Mouse (Mus musculus): Measurements from ENCODE around the gene Tnk2. TPM values are rescaled to one million over a fixed set of nuclear protein-coding genes. Genes with fewer than 3 reads are reported as not detected.

The Tnk2 gene
- polyA plus RNA-seq, 1 experiment from 2014 or later = 12.0 TPM

DNA sequence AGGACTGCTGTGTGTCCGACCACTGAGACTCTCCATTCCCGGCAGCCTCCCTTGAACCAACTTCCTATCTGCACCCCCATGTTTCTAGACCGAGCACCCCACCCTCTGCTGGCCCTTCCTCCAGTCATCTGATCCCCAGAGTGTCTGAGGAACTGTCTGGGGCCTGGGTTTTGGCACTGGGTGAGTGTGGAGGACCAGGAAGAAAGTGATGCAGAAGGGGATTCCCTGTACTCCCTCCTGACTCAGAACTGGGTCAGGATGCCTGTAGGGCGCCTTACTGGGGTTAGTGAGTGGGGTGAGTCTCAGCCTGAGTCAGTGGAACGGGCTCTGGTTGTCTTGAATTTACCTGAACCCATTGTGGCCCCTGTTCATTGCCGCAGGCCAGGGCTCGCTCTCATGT, 28.6 kb downstream of the Tnk2 start:
- H3K36me3 ChIP-seq = peaks cover 31% of the 10 kb centered on the region
- no peaks in the 10 kb centered on the region for H3K27me3 ChIP-seq (replicated peaks)
- no peak overlapping the region for H3K9ac ChIP-seq
- ATAC-seq (ENCODE audit: insufficient read depth, low FRiP score, low read depth) = no peak
- H3K9me3 ChIP-seq = no peaks in the 10 kb centered on the region
- H3K4me3 ChIP-seq (replicated peaks) = no peak overlapping the region
- no peak overlapping the region for H3K27ac ChIP-seq
- H3K4me1 ChIP-seq = peaks cover 37% of the 10 kb centered on the region
- WGBS = 77% methylated on average over 7 of the region's 7 CpGs
- H3K4me2 ChIP-seq = no peak overlapping the region

DNA sequence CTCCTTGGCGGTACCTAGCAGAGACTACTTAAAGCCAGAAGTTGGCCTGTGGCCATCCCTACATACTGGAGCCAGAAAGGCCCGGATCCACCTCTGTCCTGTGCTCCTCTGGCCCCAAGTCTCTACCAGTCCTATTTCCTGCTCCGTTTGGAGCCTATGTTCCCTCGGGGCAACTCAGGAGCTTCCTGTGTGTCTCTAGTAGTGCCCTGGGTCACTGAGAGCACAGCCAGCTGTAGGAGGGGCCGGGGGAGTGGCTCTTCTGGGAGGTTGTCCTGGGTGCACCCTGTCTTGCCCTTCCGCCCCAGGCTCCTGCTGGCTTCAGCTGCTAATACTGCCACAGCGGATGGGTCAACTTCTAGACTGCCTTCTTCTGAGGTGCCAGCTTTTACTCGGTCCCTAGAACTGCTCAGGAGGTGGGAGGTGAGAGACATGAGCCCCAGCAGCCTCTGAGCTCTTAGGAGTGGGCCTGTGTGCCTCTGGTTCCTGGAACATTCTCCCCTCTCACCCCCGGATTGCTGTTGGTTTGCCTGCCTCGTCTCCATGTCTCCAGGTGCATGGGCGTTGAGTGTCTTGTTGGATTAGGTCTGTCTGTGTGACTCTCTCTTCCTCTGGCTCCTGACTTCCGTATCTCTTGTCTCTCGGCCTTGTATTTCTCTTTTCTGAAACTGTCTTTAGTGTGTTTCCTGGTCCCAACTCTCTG, 29.3 kb downstream of the Tnk2 start:
- peaks cover 35% of the 10 kb centered on the region for H3K4me1 ChIP-seq
- no peak for ATAC-seq (ENCODE audit: insufficient read depth, low FRiP score, low read depth)
- no peaks in the 10 kb centered on the region for H3K9me3 ChIP-seq
- no peak overlapping the region for H3K9ac ChIP-seq
- H3K27ac ChIP-seq = no peak overlapping the region
- peaks cover 33% of the 10 kb centered on the region for H3K36me3 ChIP-seq
- no peak overlapping the region for H3K4me2 ChIP-seq
- no peaks in the 10 kb centered on the region for H3K27me3 ChIP-seq (replicated peaks)
- WGBS = 70% methylated on average over 13 of the region's 13 CpGs
- H3K4me3 ChIP-seq (replicated peaks) = no peak overlapping the region

DNA sequence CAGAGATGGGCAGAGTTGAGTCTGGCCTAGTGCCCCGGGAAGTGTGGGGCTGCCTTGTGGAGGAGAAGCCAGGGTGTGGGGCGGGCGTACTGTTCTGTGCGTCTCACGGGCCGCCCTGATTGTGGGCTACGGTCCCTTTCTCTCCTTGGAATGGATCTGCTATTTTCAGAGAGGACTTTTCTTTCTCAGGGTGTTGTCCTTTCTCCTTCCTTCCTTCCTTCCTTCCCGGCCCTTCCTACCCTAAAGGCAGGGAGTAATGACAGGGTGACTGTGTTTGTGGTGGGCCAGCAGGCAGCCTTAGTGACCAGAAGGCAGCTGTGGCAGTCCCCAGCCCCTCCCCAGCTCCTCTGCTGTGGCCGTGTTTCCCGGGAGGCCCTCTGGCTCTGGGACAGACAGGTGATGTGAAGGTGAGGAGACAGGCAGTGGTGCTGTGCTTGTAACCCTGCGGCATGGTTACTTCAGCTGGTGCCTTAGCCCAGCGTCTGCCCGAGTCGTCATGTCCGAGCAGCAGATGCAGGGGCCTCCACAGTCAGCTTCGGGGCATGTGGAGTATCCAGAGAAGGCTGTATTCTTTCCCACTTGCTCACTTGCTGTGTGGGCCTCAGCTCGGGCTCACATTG, 30.6 kb downstream of the Tnk2 start:
- Histone ChIP-seq H3K9ac (no peak overlapping the region), H3K27ac (peak overlapping the region; percentile 61; the same call in 1 of the 2 replicates), H3K9me3 (no peaks in the 10 kb centered on the region), H3K27me3 (replicated peaks) (no peaks in the 10 kb centered on the region), H3K36me3 (peaks cover 39% of the 10 kb centered on the region), H3K4me3 (replicated peaks) (no peak overlapping the region), H3K4me1 (peaks cover 34% of the 10 kb centered on the region), H3K4me2 (no peak overlapping the region)
- 89% methylated on average over 17 of the region's 17 CpGs for WGBS
- no peak for ATAC-seq (ENCODE audit: insufficient read depth, low FRiP score, low read depth)

- H3K4me1 ChIP-seq = peaks cover 18% of the 10 kb centered on the region; the same call in 1 of the 2 replicates
- H3K27me3 ChIP-seq (replicated peaks) = no peaks in the 10 kb centered on the region
- H3K4me2 ChIP-seq = no peak overlapping the region
- no peak overlapping the region for H3K4me3 ChIP-seq (replicated peaks)
- no peaks in the 10 kb centered on the region for H3K9me3 ChIP-seq
- peak overlapping the region; percentile 75 for H3K27ac ChIP-seq
- 75% methylated on average over 7 of the region's 10 CpGs for WGBS
- H3K36me3 ChIP-seq = peaks cover 43% of the 10 kb centered on the region
- peak; percentile 56 for ATAC-seq (ENCODE audit: insufficient read depth, low FRiP score, low read depth)
- no peak overlapping the region for H3K9ac ChIP-seq
Measured at GRCm38 (mm10) chr16:32677040-32677700, 33.5 kb downstream of the Tnk2 start.

- H3K4me3 ChIP-seq (replicated peaks) = no peak overlapping the region
- no peak overlapping the region for H3K9ac ChIP-seq
- peak overlapping the region; percentile 16; the same call in 1 of the 2 replicates for H3K4me2 ChIP-seq
- H3K27me3 ChIP-seq (replicated peaks) = no peaks in the 10 kb centered on the region
- peaks cover 10% of the 10 kb centered on the region; the same call in 1 of the 2 replicates for H3K4me1 ChIP-seq
- no peak for ATAC-seq (ENCODE audit: insufficient read depth, low FRiP score, low read depth)
- no peaks in the 10 kb centered on the region for H3K9me3 ChIP-seq
- 69% methylated on average over 14 of the region's 14 CpGs for WGBS
- H3K36me3 ChIP-seq = peaks cover 44% of the 10 kb centered on the region
- H3K27ac ChIP-seq = peak overlapping the region; percentile 63; the same call in 1 of the 2 replicates
Measured at GRCm38 (mm10) chr16:32677903-32678302, 34.2 kb downstream of the Tnk2 start.

- peak overlapping the region; percentile 57; the same call in 1 of the 2 replicates for H3K27ac ChIP-seq
- peaks cover 46% of the 10 kb centered on the region for H3K36me3 ChIP-seq
- WGBS = 75% methylated on average over 14 of the region's 14 CpGs
- no peak overlapping the region for H3K9ac ChIP-seq
- no peaks in the 10 kb centered on the region for H3K27me3 ChIP-seq (replicated peaks)
- H3K9me3 ChIP-seq = no peaks in the 10 kb centered on the region
- ATAC-seq (ENCODE audit: insufficient read depth, low FRiP score, low read depth) = no peak
- H3K4me2 ChIP-seq = no peak overlapping the region
- no peak overlapping the region for H3K4me3 ChIP-seq (replicated peaks)
- peaks cover 8% of the 10 kb centered on the region; the same call in 1 of the 2 replicates for H3K4me1 ChIP-seq
Measured at GRCm38 (mm10) chr16:32678812-32679211, 35.1 kb downstream of the Tnk2 start.

DNA sequence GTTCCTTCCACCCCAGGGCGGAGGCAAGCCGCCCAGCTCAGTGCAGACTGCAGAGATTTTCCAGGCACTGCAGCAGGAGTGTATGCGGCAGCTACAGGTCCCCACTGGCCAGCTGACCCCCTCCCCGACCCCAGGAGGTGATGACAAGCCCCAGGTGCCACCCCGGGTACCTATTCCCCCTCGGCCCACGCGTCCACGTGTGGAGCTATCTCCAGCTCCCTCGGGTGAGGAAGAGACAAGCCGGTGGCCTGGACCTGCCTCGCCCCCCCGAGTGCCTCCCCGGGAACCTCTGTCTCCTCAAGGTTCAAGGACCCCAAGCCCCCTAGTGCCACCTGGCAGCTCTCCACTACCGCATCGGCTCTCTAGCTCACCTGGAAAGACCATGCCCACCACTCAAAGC, 36.3 kb downstream of the Tnk2 start:
- Histone ChIP-seq H3K4me3 (replicated peaks) (no peak overlapping the region), H3K9me3 (no peaks in the 10 kb centered on the region), H3K27ac (no peak overlapping the region), H3K9ac (no peak overlapping the region), H3K36me3 (peaks cover 46% of the 10 kb centered on the region), H3K4me2 (no peak overlapping the region), H3K27me3 (replicated peaks) (no peaks in the 10 kb centered on the region), H3K4me1 (peaks cover 8% of the 10 kb centered on the region; the same call in 1 of the 2 replicates)
- no peak for ATAC-seq (ENCODE audit: insufficient read depth, low FRiP score, low read depth)
- 94% methylated on average over 16 of the region's 16 CpGs for WGBS

DNA sequence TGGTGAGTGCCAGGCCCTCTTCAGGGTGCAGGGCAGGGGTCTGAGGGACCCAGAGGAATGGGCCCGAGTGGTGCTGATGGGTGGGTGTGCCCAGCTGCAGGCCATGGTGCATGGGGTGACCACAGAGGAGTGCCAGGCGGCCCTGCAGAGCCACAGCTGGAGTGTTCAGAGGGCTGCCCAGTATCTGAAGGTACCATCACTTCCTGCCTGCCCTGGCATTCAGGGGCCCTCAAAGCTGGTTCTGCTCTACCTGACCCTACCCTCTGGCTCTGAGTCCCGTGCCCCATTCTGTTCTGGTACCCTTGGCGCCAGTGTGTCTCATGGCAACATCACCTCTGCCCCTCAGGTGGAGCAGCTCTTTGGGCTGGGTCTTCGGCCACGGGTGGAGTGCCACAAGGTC, 37.1 kb downstream of the Tnk2 start:
- H3K36me3 ChIP-seq = peaks cover 41% of the 10 kb centered on the region
- ATAC-seq (ENCODE audit: insufficient read depth, low FRiP score, low read depth) = no peak
- no peak overlapping the region for H3K9ac ChIP-seq
- WGBS = 87% methylated on average over 6 of the region's 6 CpGs
- no peak overlapping the region for H3K27ac ChIP-seq
- H3K4me2 ChIP-seq = no peak overlapping the region
- no peaks in the 10 kb centered on the region for H3K27me3 ChIP-seq (replicated peaks)
- H3K4me3 ChIP-seq (replicated peaks) = no peak overlapping the region
- no peaks in the 10 kb centered on the region for H3K9me3 ChIP-seq
- peaks cover 8% of the 10 kb centered on the region for H3K4me1 ChIP-seq

DNA sequence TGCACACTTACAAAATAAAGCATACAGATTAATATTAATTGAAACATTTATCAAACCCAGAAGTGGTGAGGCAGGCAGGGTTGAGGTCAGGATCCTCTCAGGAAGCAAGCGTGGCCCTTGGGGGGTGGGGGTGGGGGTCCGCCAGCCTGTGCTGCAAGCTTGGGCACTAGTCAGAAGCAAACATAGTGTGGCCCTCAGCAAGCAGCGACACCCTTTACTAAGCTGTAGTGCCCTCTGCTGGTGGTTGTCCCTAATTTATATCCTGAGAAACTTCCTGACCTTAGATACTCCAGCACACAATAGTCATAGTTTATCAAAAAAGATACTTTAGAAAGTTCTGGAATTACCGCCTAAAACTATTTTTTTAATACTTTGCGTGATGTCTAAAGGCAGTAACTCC, 38.5 kb downstream of the Tnk2 start:
- Histone ChIP-seq H3K27me3 (replicated peaks) (no peaks in the 10 kb centered on the region), H3K9ac (no peak overlapping the region), H3K36me3 (peaks cover 34% of the 10 kb centered on the region), H3K4me3 (replicated peaks) (no peak overlapping the region), H3K27ac (no peak overlapping the region), H3K4me2 (no peak overlapping the region), H3K4me1 (peaks cover 4% of the 10 kb centered on the region; the same call in 1 of the 2 replicates), H3K9me3 (no peaks in the 10 kb centered on the region)
- 28% methylated on average over 5 of the region's 5 CpGs for WGBS
- ATAC-seq (ENCODE audit: insufficient read depth, low FRiP score, low read depth) = no peak

DNA sequence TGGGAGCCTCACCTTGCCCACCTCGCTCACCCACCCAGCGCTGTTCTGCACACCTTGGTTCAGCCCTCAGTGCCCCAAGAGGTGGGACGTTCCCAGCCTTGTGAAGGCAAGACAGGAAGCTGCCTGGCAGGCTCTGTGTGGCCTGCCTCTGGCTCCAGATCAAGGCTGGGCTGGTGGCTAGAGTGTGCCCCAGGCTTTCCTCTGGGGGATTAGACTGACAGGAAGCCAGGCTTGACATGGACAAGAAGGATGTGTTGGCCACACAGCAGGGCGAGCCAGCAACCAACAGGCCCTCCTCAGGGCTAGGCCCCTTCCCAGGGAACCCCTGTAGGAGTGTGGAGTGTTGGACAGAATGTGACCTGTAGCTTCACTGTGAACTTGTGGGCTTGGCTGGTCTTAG, 39.2 kb downstream of the Tnk2 start:
- ATAC-seq (ENCODE audit: insufficient read depth, low FRiP score, low read depth) = no peak

DNA sequence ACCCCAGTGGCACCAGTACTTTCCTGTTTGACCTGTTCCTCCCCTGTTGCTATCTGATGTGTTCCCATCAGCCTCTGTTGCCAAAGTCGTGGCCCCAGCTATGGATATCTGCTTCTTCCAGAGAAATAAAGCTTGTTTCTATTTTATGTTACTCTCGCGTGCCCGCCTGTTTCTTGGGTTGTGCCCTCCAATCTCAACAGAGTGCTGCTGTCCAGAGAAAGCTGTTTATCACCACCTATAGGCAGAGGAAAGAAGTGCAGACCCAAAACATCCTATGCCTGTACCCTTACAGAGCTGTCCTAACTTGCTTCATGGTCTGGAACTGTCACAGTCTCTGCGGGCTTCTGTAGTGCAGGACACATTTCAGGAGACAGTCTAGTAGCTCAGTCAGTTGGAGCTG, 39.7 kb downstream of the Tnk2 start:
- 61% methylated on average over 5 of the region's 5 CpGs for WGBS
- H3K27ac ChIP-seq = no peak overlapping the region
- no peak for ATAC-seq (ENCODE audit: insufficient read depth, low FRiP score, low read depth)
- H3K9me3 ChIP-seq = no peaks in the 10 kb centered on the region
- H3K4me3 ChIP-seq (replicated peaks) = no peak overlapping the region
- no peaks in the 10 kb centered on the region; the same call in 1 of the 2 replicates for H3K4me1 ChIP-seq
- no peak overlapping the region for H3K9ac ChIP-seq
- H3K27me3 ChIP-seq (replicated peaks) = no peaks in the 10 kb centered on the region
- peaks cover 30% of the 10 kb centered on the region for H3K36me3 ChIP-seq
- H3K4me2 ChIP-seq = no peak overlapping the region

More for the DNA sequence above, 39.2 kb downstream of the Tnk2 start:
- no peak overlapping the region for H3K4me2 ChIP-seq
- no peaks in the 10 kb centered on the region for H3K27me3 ChIP-seq (replicated peaks)
- WGBS = 78% methylated on average over 4 of the region's 4 CpGs
- H3K9me3 ChIP-seq = no peaks in the 10 kb centered on the region
- no peak overlapping the region for H3K27ac ChIP-seq
- H3K4me1 ChIP-seq = peaks cover 1% of the 10 kb centered on the region; the same call in 1 of the 2 replicates
- H3K9ac ChIP-seq = no peak overlapping the region
- H3K36me3 ChIP-seq = peaks cover 33% of the 10 kb centered on the region
- H3K4me3 ChIP-seq (replicated peaks) = no peak overlapping the region

DNA sequence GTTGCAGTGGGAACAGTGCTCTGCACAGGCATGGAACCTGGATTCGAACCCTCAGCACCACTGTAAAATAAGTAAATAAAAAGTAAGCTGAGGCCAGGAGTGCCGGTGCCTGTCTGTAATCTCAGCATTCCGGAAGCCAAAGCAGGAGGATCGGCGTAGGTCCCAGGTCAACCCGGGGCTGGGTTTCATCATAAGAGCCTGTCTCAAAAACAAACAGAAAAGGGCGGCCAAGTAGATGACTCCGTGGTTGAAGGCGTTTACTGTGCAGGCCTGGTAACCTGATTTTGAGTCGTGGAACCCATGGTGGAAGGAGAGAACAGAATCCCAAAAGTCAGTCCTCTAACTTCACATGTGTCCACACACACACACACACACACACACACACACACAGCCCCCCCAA, 41.7 kb downstream of the Tnk2 start:
- H3K4me1 ChIP-seq = no peaks in the 10 kb centered on the region; the same call in 1 of the 2 replicates
- no peak for ATAC-seq (ENCODE audit: insufficient read depth, low FRiP score, low read depth)
- H3K4me2 ChIP-seq = no peak overlapping the region
- H3K9ac ChIP-seq = no peak overlapping the region
- WGBS = 34% methylated on average over 10 of the region's 10 CpGs
- no peaks in the 10 kb centered on the region for H3K27me3 ChIP-seq (replicated peaks)
- no peak overlapping the region for H3K4me3 ChIP-seq (replicated peaks)
- peaks cover 16% of the 10 kb centered on the region for H3K36me3 ChIP-seq
- no peaks in the 10 kb centered on the region for H3K9me3 ChIP-seq
- no peak overlapping the region for H3K27ac ChIP-seq
